ENCODE assay signal across 20 mouse cellular contexts in genomic region chr2:138733846-138734245, GRCm38 (mm10).
A peak's percentile ranks its signal among the peaks of the same experiment; 100 is the strongest.
DNase-seq lines count a peak whose midpoint lies in the region; ATAC-seq lines count a peak whose summit lies in the region.
"Had no signal": no experiment of that assay in that cellular context is flagged by ENCODE, and none has a peak within 500 bp of the region (broad histone marks: within the 10 kb centered on the region; RNA-seq: fewer than 3 reads in every experiment).

No protein-coding gene starts in this region.

- H3K4me3 ChIP-seq in forebrain, embryonic 14.5 days (ENCODE audit: low read depth, low read length) = no peak overlapping the region
- H3K4me3 ChIP-seq in forebrain, embryonic 11.5 days (ENCODE audit: low read depth, low read length) = no peak overlapping the region
- H3K4me3 ChIP-seq: embryonic facial prominence, embryonic 13.5 days; forebrain, embryonic 13.5 days; gastrocnemius, adult 2 months; heart, embryonic 12.5 days; hindbrain, embryonic 15.5 days had no signal

- H3K4me2 ChIP-seq in forebrain, embryonic 14.5 days (ENCODE audit: low read length) = no peak overlapping the region
- no peak overlapping the region for H3K4me2 ChIP-seq in forebrain, embryonic 11.5 days (ENCODE audit: low read depth, low read length, severe bottlenecking)
- H3K4me2 ChIP-seq: embryonic facial prominence, embryonic 13.5 days; forebrain, embryonic 13.5 days; heart, embryonic 12.5 days; hindbrain, embryonic 15.5 days had no signal

- DNase-seq in cerebellum, postnatal 4 days (ENCODE audit: low spot score in 2 of 2) = no peak
- peak; percentile 44 for DNase-seq in brain, adult 2 months (ENCODE audit: low read depth, low spot score)
- DNase-seq in cerebellum, adult 8-10 months = peak; percentile 22
- peak; percentile 29 to 49 for DNase-seq in cerebellum, postnatal 14 days
- DNase-seq in forebrain, embryonic 14.5 days (ENCODE audit: low spot score) = no peak
- DNase-seq in forebrain, embryonic 11.5 days (ENCODE audit: low spot score) = no peak
- DNase-seq: adrenal gland, adult 8-10 months; adrenal gland, postnatal 36 days; B cell, adult 2 months; gastrocnemius, adult 2 months; gastrocnemius, postnatal 25 days; heart, postnatal 36 days had no signal

- H3K27me3 ChIP-seq in forebrain, embryonic 14.5 days (replicated peaks; ENCODE audit: control insufficient read depth, insufficient read depth, low read length) = no peaks in the 10 kb centered on the region
- no peaks in the 10 kb centered on the region for H3K27me3 ChIP-seq in forebrain, embryonic 11.5 days (ENCODE audit: control insufficient read depth, insufficient read depth, low read length)
- H3K27me3 ChIP-seq: embryonic facial prominence, embryonic 13.5 days; forebrain, embryonic 13.5 days; heart, embryonic 12.5 days; hindbrain, embryonic 15.5 days had no signal

- H3K9ac ChIP-seq in forebrain, embryonic 14.5 days (ENCODE audit: low read length) = no peak overlapping the region
- H3K9ac ChIP-seq in forebrain, embryonic 11.5 days (ENCODE audit: low read length) = no peak overlapping the region
- H3K9ac ChIP-seq: embryonic facial prominence, embryonic 13.5 days; forebrain, embryonic 13.5 days; heart, embryonic 12.5 days; hindbrain, embryonic 15.5 days had no signal

- no peaks in the 10 kb centered on the region for H3K9me3 ChIP-seq in forebrain, embryonic 14.5 days (replicated peaks; ENCODE audit: control insufficient read depth, low read length)
- no peaks in the 10 kb centered on the region for H3K9me3 ChIP-seq in forebrain, embryonic 11.5 days (ENCODE audit: control insufficient read depth, low read length)
- H3K9me3 ChIP-seq: embryonic facial prominence, embryonic 13.5 days; forebrain, embryonic 13.5 days; heart, embryonic 12.5 days; hindbrain, embryonic 15.5 days had no signal

- 77% methylated on average over 2 of the region's 2 CpGs for WGBS in forebrain, embryonic 14.5 days
- 72% methylated on average over 2 of the region's 2 CpGs for WGBS in forebrain, embryonic 11.5 days

- 0 out of 2 replicates have a peak, but pooled peaks have one; percentile 49 for ATAC-seq in cerebellum, adult (ENCODE audit: insufficient number of reproducible peaks, low FRiP score, low TSS enrichment)
- no peak for ATAC-seq in forebrain, embryonic 14.5 days
- no peak for ATAC-seq in forebrain, embryonic 11.5 days (replicated peaks; ENCODE audit: low FRiP score)
- ATAC-seq: CD4-positive, CD25-positive, alpha-beta regulatory T cell, adult 4 months; forebrain, embryonic 13.5 days; intestine, embryonic 16.5 days had no signal

- no peak overlapping the region for H3K27ac ChIP-seq in forebrain, embryonic 14.5 days (ENCODE audit: low read depth, low read length)
- no peak overlapping the region for H3K27ac ChIP-seq in forebrain, embryonic 11.5 days (ENCODE audit: low read depth, low read length)
- H3K27ac ChIP-seq: embryonic facial prominence, embryonic 13.5 days; forebrain, embryonic 13.5 days; gastrocnemius, adult 2 months; hindbrain, embryonic 15.5 days had no signal

- no peaks in the 10 kb centered on the region for H3K36me3 ChIP-seq in forebrain, embryonic 14.5 days (ENCODE audit: control insufficient read depth, insufficient read depth, low read length)
- no peaks in the 10 kb centered on the region for H3K36me3 ChIP-seq in forebrain, embryonic 11.5 days (ENCODE audit: control insufficient read depth, insufficient read depth, low read length)
- H3K36me3 ChIP-seq: embryonic facial prominence, embryonic 13.5 days; G1E; heart, embryonic 12.5 days; hindbrain, embryonic 15.5 days had no signal

- no peaks in the 10 kb centered on the region for H3K4me1 ChIP-seq in forebrain, embryonic 14.5 days (ENCODE audit: control insufficient read depth, insufficient read depth, low read length)
- no peaks in the 10 kb centered on the region for H3K4me1 ChIP-seq in forebrain, embryonic 11.5 days (replicated peaks; ENCODE audit: control insufficient read depth, insufficient read depth, low read length)
- H3K4me1 ChIP-seq: embryonic facial prominence, embryonic 13.5 days; forebrain, embryonic 13.5 days; heart, embryonic 12.5 days; hindbrain, embryonic 15.5 days had no signal

Comparison
In these comparisons a context has a peak if more than half of its experiments do, and no peak if none do; other contexts are left out.
1. DNase-seq: peak in brain, adult 2 months (single experiment), cerebellum, adult 8-10 months (single experiment) and cerebellum, postnatal 14 days (2 of 2); none in cerebellum, postnatal 4 days (0 of 2), forebrain, embryonic 14.5 days (single experiment) and forebrain, embryonic 11.5 days (single experiment).